Mouse (Mus musculus) heart, embryonic 16.5 days (tissue): ENCODE results near the gene Ppan. TPM values are rescaled to one million over a fixed set of nuclear protein-coding genes. Genes with fewer than 3 reads are reported as not detected.

Source experiments
- ATAC-seq: fragments of 200-750 bp; cut with Nextera tagmentation; replicated peaks from 2 replicates; pipeline ENCODE4 v1.8.0; 2017; ENCODE audit warnings: moderate number of reproducible peaks; ENCODE audit not compliant: insufficient read depth, low FRiP score; ENCODE audit errors: extremely low read depth
- H3K27ac ChIP-seq: fragments of 300-500 bp; sonication (generic); 2 replicates; pipeline ENCODE4 v1.5.1; 2014; ENCODE audit warnings: mild to moderate bottlenecking, low read length, control low read depth, moderate library complexity
- H3K27me3 ChIP-seq: fragments of 300-500 bp; sonication (generic); 2 replicates; pipeline ENCODE4 v1.6.1; 2014; ENCODE audit warnings: low read length, mixed read lengths; ENCODE audit not compliant: control insufficient read depth, insufficient read depth
- H3K36me3 ChIP-seq: fragments of 300-500 bp; sonication (generic); 2 replicates; pipeline ENCODE4 v1.6.1; 2014; ENCODE audit not compliant: control insufficient read depth, insufficient read depth
- H3K4me1 ChIP-seq: fragments of 300-500 bp; sonication (generic); 2 replicates; pipeline ENCODE4 v1.6.1; 2014; ENCODE audit warnings: low read length, mixed read lengths; ENCODE audit not compliant: control insufficient read depth, insufficient read depth
- H3K4me2 ChIP-seq: fragments of 300-500 bp; sonication (generic); 2 replicates; pipeline ENCODE4 v1.6.1; 2014; ENCODE audit warnings: low read depth, mild to moderate bottlenecking, control low read depth, low read length
- H3K4me3 ChIP-seq: fragments of 300-500 bp; sonication (generic); 2 replicates; pipeline ENCODE4 v1.5.1; 2014; ENCODE audit warnings: mild to moderate bottlenecking, control low read depth, low read length
- H3K9ac ChIP-seq: fragments of 300-500 bp; sonication (generic); 2 replicates; pipeline ENCODE4 v1.6.1; 2014; ENCODE audit warnings: low read length, control low read depth
- H3K9me3 ChIP-seq: fragments of 300-500 bp; sonication (generic); replicated peaks from 2 replicates; pipeline ENCODE4 v1.6.1; 2016; ENCODE audit warnings: low read length; ENCODE audit not compliant: control insufficient read depth
- WGBS: fragments of 180-500 bp; shearing (Covaris S2); extraction: QIAGEN DNeasy Blood & Tissue Kit; methylation state at CpG from one replicate; pipeline ENCODE4 v1.1.7; 2014; 5-methylcytosine and 5-hydroxymethylcytosine counted together
- microRNA-seq: library from miRNA; unstranded; fragments of <30 nt; microRNA quantifications from one replicate; pipeline ENCODE4, GENCODE M21; 2017
- polyA plus RNA-seq: library from polyadenylated mRNA; unstranded; fragments of >200 nt; fragmentation: Nextera tagmentation; extraction: Ambion mirVana; gene quantifications from 2 replicates; pipeline ENCODE4 v1.2.1, GENCODE M21; 2015

Ppan gene
- polyA plus RNA-seq, 1 experiment from 2014 or later: 44.3 TPM

- Histone ChIP-seq H3K9me3 (no peaks in the 10 kb centered on the region), H3K4me2 (peak within 1 kb of the TSS; percentile 95), H3K9ac (peak within 1 kb of the TSS; percentile 84), H3K4me1 (peaks cover 17% of the 10 kb centered on the region), H3K27ac (peak within 1 kb of the TSS; percentile 33; the same call in 1 of the 2 replicates), H3K27me3 (no peaks in the 10 kb centered on the region), H3K36me3 (peaks cover 21% of the 10 kb centered on the region), H3K4me3 (peak within 1 kb of the TSS; percentile 69)
- ATAC-seq: peak; percentile 81
- WGBS: 5% methylated on average over 34 of the region's 34 CpGs
Observed at GRCm38 (mm10) chr9:20898511-20899073, 10.6 kb downstream of the Ppan start, which contains the start of gene Eif3g. TSS of gene Eif3g (minus strand) at chr9:20898623.

- Histone ChIP-seq H3K36me3 (peaks cover 19% of the 10 kb centered on the region), H3K27ac (peak overlapping the region; percentile 58), H3K4me1 (peaks cover 17% of the 10 kb centered on the region), H3K9ac (peak overlapping the region; percentile 52), H3K9me3 (no peaks in the 10 kb centered on the region), H3K4me3 (no peak overlapping the region), H3K4me2 (peak overlapping the region; percentile 36; the same call in 1 of the 2 replicates), H3K27me3 (no peaks in the 10 kb centered on the region)
- no peak; the same call in 1 of the 2 replicates for ATAC-seq
- 10% methylated on average over 13 of the region's 13 CpGs for WGBS
Observed at GRCm38 (mm10) chr9:20901466-20902173, 13.6 kb downstream of the Ppan start.

- peak overlapping the region; percentile 58 for H3K27ac ChIP-seq
- peaks cover 15% of the 10 kb centered on the region for H3K4me1 ChIP-seq
- peaks cover 22% of the 10 kb centered on the region for H3K36me3 ChIP-seq
- H3K9ac ChIP-seq: peak overlapping the region; percentile 52; the same call in 1 of the 2 replicates
- H3K27me3 ChIP-seq: no peaks in the 10 kb centered on the region
- ATAC-seq: no peak; the same call in 1 of the 2 replicates
- no peaks in the 10 kb centered on the region for H3K9me3 ChIP-seq
- WGBS: 12% methylated on average over 6 of the region's 6 CpGs
- H3K4me3 ChIP-seq: no peak overlapping the region
- peak overlapping the region; percentile 36; the same call in 1 of the 2 replicates for H3K4me2 ChIP-seq
Observed at GRCm38 (mm10) chr9:20902174-20902491, 14.2 kb downstream of the Ppan start.

GRCm38 (mm10) chr9:20909948-20910347, 22.0 kb downstream of the Ppan start:
- Histone ChIP-seq H3K27ac (no peak overlapping the region), H3K36me3 (peaks cover 94% of the 10 kb centered on the region), H3K27me3 (no peaks in the 10 kb centered on the region), H3K9me3 (no peaks in the 10 kb centered on the region), H3K4me1 (no peaks in the 10 kb centered on the region), H3K4me3 (no peak overlapping the region), H3K4me2 (no peak overlapping the region), H3K9ac (no peak overlapping the region)
- no peak for ATAC-seq
- 87% methylated on average over 9 of the region's 9 CpGs for WGBS

GRCm38 (mm10) chr9:20916160-20916559, 28.2 kb downstream of the Ppan start:
- Histone ChIP-seq H3K27me3 (no peaks in the 10 kb centered on the region), H3K4me2 (no peak overlapping the region), H3K4me3 (no peak overlapping the region), H3K36me3 (peaks cover 90% of the 10 kb centered on the region), H3K27ac (no peak overlapping the region), H3K9me3 (no peaks in the 10 kb centered on the region), H3K4me1 (no peaks in the 10 kb centered on the region), H3K9ac (no peak overlapping the region)
- WGBS: 87% methylated on average over 4 of the region's 4 CpGs
- no peak for ATAC-seq

- Histone ChIP-seq H3K9ac (no peak overlapping the region), H3K27me3 (no peaks in the 10 kb centered on the region), H3K4me1 (no peaks in the 10 kb centered on the region), H3K27ac (no peak overlapping the region), H3K9me3 (no peaks in the 10 kb centered on the region), H3K4me2 (no peak overlapping the region), H3K4me3 (no peak overlapping the region), H3K36me3 (peaks cover 75% of the 10 kb centered on the region)
- WGBS: 85% methylated on average over 3 of the region's 3 CpGs
- no peak for ATAC-seq
Observed at GRCm38 (mm10) chr9:20923258-20923657, 35.3 kb downstream of the Ppan start.

Small RNA genes within 50 kb of the gene (microRNA-seq; reads per million reads assigned to microRNA genes)
- gene Mir7081: not detected

Other genes with a start within 250 kb of the Ppan start
- 281 and 320 TPM in 2 replicates for gene Ubl5, start 245.3 kb upstream of the Ppan start, polyA plus RNA-seq
- gene Fbxl12, start 243.4 kb upstream of the Ppan start, polyA plus RNA-seq: 19.4 and 21.6 TPM in 2 replicates
- gene Pin1, start 236.1 kb upstream of the Ppan start, polyA plus RNA-seq: 47.4 and 48.4 TPM in 2 replicates
- 1.4 and 1.7 TPM in 2 replicates for gene Olfm2, start 141.8 kb upstream of the Ppan start, polyA plus RNA-seq
- gene Col5a3, start 73.1 kb upstream of the Ppan start, polyA plus RNA-seq: 1.9 and 2.1 TPM in 2 replicates
- gene Rdh8, start 69.7 kb upstream of the Ppan start, polyA plus RNA-seq: not detected in 2 replicates
- 11.4 and 13.4 TPM in 2 replicates for gene A230050P20Rik, start 19.5 kb upstream of the Ppan start, polyA plus RNA-seq
- gene Angptl6, start 8.4 kb upstream of the Ppan start, polyA plus RNA-seq: 3.8 and 4.0 TPM in 2 replicates
- 208 and 209 TPM in 2 replicates for gene Eif3g, start 10.4 kb downstream of the Ppan start, polyA plus RNA-seq
- 56.1 and 63.1 TPM in 2 replicates for gene Dnmt1, start 71.7 kb downstream of the Ppan start, polyA plus RNA-seq
- 18.2 and 23.7 TPM in 2 replicates for gene S1pr2, start 88.6 kb downstream of the Ppan start, polyA plus RNA-seq
- 170 and 173 TPM in 2 replicates for gene Mrpl4, start 114.6 kb downstream of the Ppan start, polyA plus RNA-seq
- gene Icam1, start 127.8 kb downstream of the Ppan start, polyA plus RNA-seq: 23.8 and 29.6 TPM in 2 replicates
- gene Icam4, start 141.2 kb downstream of the Ppan start, polyA plus RNA-seq: 2.0 and 3.0 TPM in 2 replicates
- 0.08 TPM in 1 of 2 replicates, not detected in the other for gene Icam5, start 143.9 kb downstream of the Ppan start, polyA plus RNA-seq
- 0.72 and 0.77 TPM in 2 replicates for gene Zglp1, start 178.9 kb downstream of the Ppan start, polyA plus RNA-seq
- gene Gm49373, start 184.9 kb downstream of the Ppan start, polyA plus RNA-seq: 0.22 and 0.56 TPM in 2 replicates
- 47.9 and 55.0 TPM in 2 replicates for gene Fdx1l, start 185.4 kb downstream of the Ppan start, polyA plus RNA-seq
- gene Gm38431, start 203.8 kb downstream of the Ppan start, polyA plus RNA-seq: 2.0 and 2.3 TPM in 2 replicates
- 41.4 and 49.3 TPM in 2 replicates for gene Raver1, start 203.8 kb downstream of the Ppan start, polyA plus RNA-seq
- 15.8 and 16.2 TPM in 2 replicates for gene Tyk2, start 243.1 kb downstream of the Ppan start, polyA plus RNA-seq